Mouse (Mus musculus): ENCODE data around the gene Ing2.

DNA sequence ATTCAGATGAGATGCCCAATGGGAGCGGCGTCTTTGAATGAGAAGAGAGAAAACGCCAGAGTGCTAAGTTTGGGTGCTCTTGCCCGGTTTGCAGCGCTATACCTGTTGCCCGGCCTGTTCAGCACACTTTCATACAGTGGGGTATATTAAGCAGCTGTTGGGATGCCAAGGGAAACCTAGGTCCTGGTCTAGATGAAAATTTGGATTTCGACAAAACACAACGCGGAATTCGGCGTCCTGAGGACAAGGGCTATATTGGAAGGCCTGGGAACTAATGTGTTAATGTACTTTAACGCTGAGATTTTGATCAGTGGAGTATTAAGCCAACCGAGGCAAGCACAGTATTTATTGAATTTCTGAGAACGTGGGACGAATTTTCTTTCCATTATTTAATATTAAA, 868 bp upstream of the Ing2 start:
- TF ChIP-seq CTCF (IDR thresholded peaks at IDR 0.05; ENCODE audit: extremely low read depth, insufficient read length, insufficient replicate concordance, low read depth, low read length) (no peak), POLR2A (IDR thresholded peaks at IDR 0.05; ENCODE audit: low read depth, low read length) (no peak)

All from small intestine, adult 2 months (tissue).